Comparison of ENCODE assay signal across 17 mouse cellular contexts in the genomic region with DNA sequence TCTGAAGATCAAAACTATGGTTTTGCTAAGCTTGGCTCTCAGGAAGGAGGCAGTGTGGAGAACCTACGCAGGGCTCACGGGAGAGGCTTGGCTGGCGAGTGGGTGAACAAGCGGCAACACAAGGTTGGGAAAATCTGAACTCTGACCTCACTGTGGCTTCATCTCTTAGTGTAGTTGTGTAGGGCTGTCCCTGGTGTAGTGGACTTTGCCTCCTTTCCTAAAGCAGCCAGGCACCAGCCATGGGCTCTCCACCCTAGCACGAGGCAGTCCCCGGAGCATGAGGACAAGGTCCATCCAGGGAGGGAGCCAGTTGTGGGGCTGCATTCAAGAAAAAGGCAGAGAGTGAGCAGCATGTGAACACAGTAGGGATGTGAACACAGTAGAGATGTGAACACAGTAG. TPM values are rescaled to one million over a fixed set of nuclear protein-coding genes. Genes with fewer than 3 reads are reported as not detected.
DNase-seq lines count a peak whose midpoint lies in the region; ATAC-seq and TF ChIP-seq lines count a peak whose summit lies in the region.
"Had no signal": no experiment of that assay in that cellular context is flagged by ENCODE, and none has a peak within 500 bp of the region (broad histone marks: within the 10 kb centered on the region; RNA-seq: fewer than 3 reads in every experiment).

No protein-coding gene starts in this region.

- no peaks in the 10 kb centered on the region for H3K27me3 ChIP-seq in stomach, embryonic 15.5 days (replicated peaks)
- H3K27me3 ChIP-seq in stomach, postnatal 0 days (ENCODE audit: control insufficient read depth, insufficient read depth, low read length), result no peaks in the 10 kb centered on the region
- H3K27me3 ChIP-seq in kidney, embryonic 16.5 days (ENCODE audit: insufficient read depth, low read length), result no peaks in the 10 kb centered on the region
- no peaks in the 10 kb centered on the region for H3K27me3 ChIP-seq in liver, adult 2 months (ENCODE audit: control insufficient read depth, insufficient read depth, low read length)
- H3K27me3 ChIP-seq: embryonic facial prominence, embryonic 13.5 days; midbrain, embryonic 12.5 days had no signal

- no peak overlapping the region for H3K27ac ChIP-seq in stomach, embryonic 15.5 days
- H3K27ac ChIP-seq in stomach, postnatal 0 days (replicated peaks), result no peak overlapping the region
- H3K27ac ChIP-seq in kidney, embryonic 16.5 days (ENCODE audit: low read length), result no peak overlapping the region
- peak overlapping the region; percentile 85 for H3K27ac ChIP-seq in liver, adult 2 months (replicated peaks; ENCODE audit: insufficient read depth, low read depth, low read length)
- H3K27ac ChIP-seq: embryonic facial prominence, embryonic 13.5 days; hindbrain, embryonic 10.5 days; midbrain, embryonic 12.5 days had no signal

- no peaks in the 10 kb centered on the region for H3K36me3 ChIP-seq in stomach, embryonic 15.5 days
- no peaks in the 10 kb centered on the region for H3K36me3 ChIP-seq in stomach, postnatal 0 days (ENCODE audit: control insufficient read depth, insufficient read depth, low read length)
- H3K36me3 ChIP-seq in kidney, embryonic 16.5 days (ENCODE audit: insufficient read depth, low read length), result no peaks in the 10 kb centered on the region
- H3K36me3 ChIP-seq in liver, adult 2 months (ENCODE audit: control insufficient read depth, insufficient read depth, low read length), result no peaks in the 10 kb centered on the region
- H3K36me3 ChIP-seq: embryonic facial prominence, embryonic 13.5 days; hindbrain, embryonic 10.5 days; midbrain, embryonic 12.5 days had no signal

- H3K9me3 ChIP-seq in stomach, embryonic 15.5 days, result no peaks in the 10 kb centered on the region
- H3K9me3 ChIP-seq in stomach, postnatal 0 days (ENCODE audit: control insufficient read depth, low read length), result no peaks in the 10 kb centered on the region
- H3K9me3 ChIP-seq in kidney, embryonic 16.5 days (ENCODE audit: low read length), result no peaks in the 10 kb centered on the region
- H3K9me3 ChIP-seq: embryonic facial prominence, embryonic 13.5 days; hindbrain, embryonic 10.5 days; midbrain, embryonic 12.5 days had no signal

- H3K4me2 ChIP-seq in stomach, embryonic 15.5 days, result no peak overlapping the region
- no peak overlapping the region for H3K4me2 ChIP-seq in stomach, postnatal 0 days (replicated peaks; ENCODE audit: low read depth)
- H3K4me2 ChIP-seq in kidney, embryonic 16.5 days (replicated peaks; ENCODE audit: low read depth, low read length), result no peak overlapping the region
- H3K4me2 ChIP-seq: embryonic facial prominence, embryonic 13.5 days; midbrain, embryonic 12.5 days had no signal

- no peak for TF ChIP-seq CTCF in stomach, postnatal 0 days (IDR thresholded peaks at IDR 0.05; ENCODE audit: low read depth)
- TF ChIP-seq CTCF in liver, adult 2 months (IDR thresholded peaks at IDR 0.05; ENCODE audit: low read depth, low read length), result no peak

- no peak for TF ChIP-seq POLR2A in liver, adult 2 months (IDR thresholded peaks at IDR 0.05; ENCODE audit: extremely low read depth, insufficient read depth, low read length)

- H3K4me3 ChIP-seq in stomach, embryonic 15.5 days (replicated peaks), result no peak overlapping the region
- no peak overlapping the region for H3K4me3 ChIP-seq in stomach, postnatal 0 days (ENCODE audit: low read depth, low read length)
- no peak overlapping the region for H3K4me3 ChIP-seq in kidney, embryonic 16.5 days (ENCODE audit: low read length)
- no peak overlapping the region for H3K4me3 ChIP-seq in liver, adult 2 months (ENCODE audit: insufficient read depth, low read depth, low read length)
- H3K4me3 ChIP-seq: embryonic facial prominence, embryonic 13.5 days; hindbrain, embryonic 10.5 days; midbrain, embryonic 12.5 days had no signal

- no peak for TF ChIP-seq EP300 in stomach, postnatal 0 days (optimal IDR thresholded peaks at IDR 0.05)

- no peak for DNase-seq in stomach, postnatal 0 days (ENCODE audit: low spot score)
- DNase-seq in liver, adult 2 months (ENCODE audit: extremely low read depth, low read depth, low spot score), result peak; percentile 99
- peak; percentile 82 for DNase-seq in yolk sac, embryonic 10.5 days (ENCODE audit: low spot score)
- no peak for DNase-seq in thymus, postnatal 25 days
- no peak for DNase-seq in right cerebral cortex, postnatal 4 days
- no peak for DNase-seq in right cerebral cortex, adult 18-20 months
- DNase-seq: cerebellum, adult 9-10 months; forebrain, postnatal 0 days; heart, adult 11 months; thymus, postnatal 14 days had no signal

- WGBS in stomach, embryonic 15.5 days, result 85% methylated on average over 6 of the region's 6 CpGs
- 90% methylated on average over 6 of the region's 6 CpGs for WGBS in stomach, postnatal 0 days
- WGBS in kidney, embryonic 16.5 days, result 93% methylated on average over 6 of the region's 6 CpGs
- WGBS in liver, adult 2 months, result 24% methylated on average over 6 of the region's 6 CpGs

- H3K9ac ChIP-seq in stomach, embryonic 15.5 days, result no peak overlapping the region
- no peak overlapping the region for H3K9ac ChIP-seq in stomach, postnatal 0 days (ENCODE audit: low read length)
- H3K9ac ChIP-seq in kidney, embryonic 16.5 days (replicated peaks; ENCODE audit: low read length), result no peak overlapping the region
- peak overlapping the region; percentile 19 for H3K9ac ChIP-seq in liver, adult 2 months (ENCODE audit: low read depth, low read length)
- H3K9ac ChIP-seq: embryonic facial prominence, embryonic 13.5 days; forebrain, postnatal 0 days; midbrain, embryonic 12.5 days had no signal

- H3K4me1 ChIP-seq in stomach, embryonic 15.5 days, result no peaks in the 10 kb centered on the region
- no peaks in the 10 kb centered on the region for H3K4me1 ChIP-seq in stomach, postnatal 0 days (replicated peaks; ENCODE audit: control insufficient read depth, insufficient read depth)
- no peaks in the 10 kb centered on the region for H3K4me1 ChIP-seq in kidney, embryonic 16.5 days (ENCODE audit: insufficient read depth, low read length)
- H3K4me1 ChIP-seq in liver, adult 2 months (ENCODE audit: control insufficient read depth, insufficient read depth, low read length), result peaks cover 18% of the 10 kb centered on the region
- H3K4me1 ChIP-seq: embryonic facial prominence, embryonic 13.5 days; midbrain, embryonic 12.5 days had no signal

- H3K79me2 ChIP-seq in liver, adult 2 months (ENCODE audit: control insufficient read depth, insufficient read depth, low read length), result peaks cover 6% of the 10 kb centered on the region; the same call in 1 of the 2 replicates

- peak; percentile 58; the same call in 1 of the 2 replicates for ATAC-seq in stomach, embryonic 15.5 days (ENCODE audit: insufficient read depth, low FRiP score, low read depth)
- no peak for ATAC-seq in stomach, postnatal 0 days (ENCODE audit: low FRiP score, low TSS enrichment)
- ATAC-seq in kidney, embryonic 16.5 days (ENCODE audit: low FRiP score, low TSS enrichment), result peak; percentile 54; the same call in 1 of the 2 replicates
- ATAC-seq: forebrain, postnatal 0 days had no signal

RNA-seq across cellular contexts. Expression of gene Gabbr2, which starts 31.9 kb away (rescaled TPM):
- polyA plus RNA-seq in stomach, embryonic 15.5 days (2015; fragmentation: Nextera tagmentation; extraction: Ambion mirVana), result 0.08 and 0.12 TPM in 2 replicates
- polyA plus RNA-seq in stomach, postnatal 0 days (2015; fragmentation: Nextera tagmentation; extraction: Ambion mirVana), result 0.04 and 0.06 TPM in 2 replicates
- polyA plus RNA-seq in kidney, embryonic 16.5 days (2015; fragmentation: Nextera tagmentation; extraction: Ambion mirVana), result 0.11 and 0.13 TPM in 2 replicates
- 7.7 and 14.2 TPM in 2 replicates for total RNA-seq in liver, adult 2 months (2014; rRNA removed)
- polyA plus RNA-seq in liver, adult 2 months (2012; rRNA removed), result 10.9 and 15.0 TPM in 2 replicates
- polyA plus RNA-seq: C2C12; spleen, adult 2 months had no signal

Comparison
In these comparisons a context has a peak if more than half of its experiments do, and no peak if none do; other contexts are left out.
1. DNase-seq: peak in liver, adult 2 months (single experiment) and yolk sac, embryonic 10.5 days (single experiment); none in stomach, postnatal 0 days (single experiment), thymus, postnatal 25 days (single experiment), right cerebral cortex, postnatal 4 days (single experiment) and right cerebral cortex, adult 18-20 months (single experiment).
2. RNA of gene Gabbr2, which starts 31.9 kb away (polyA plus RNA-seq): 10.9 to 15.0 TPM in liver, adult 2 months; 0.08 to 0.12 TPM in stomach, embryonic 15.5 days, 0.11 to 0.13 TPM in kidney, embryonic 16.5 days and 0.04 to 0.06 TPM in stomach, postnatal 0 days; every median in the first group is over 10 times any median in the second.